Mouse (Mus musculus) activated CD4-positive, CD25-positive, alpha-beta regulatory T cell (primary cell): ENCODE results near the gene Sh2d7. TPM values are rescaled to one million over a fixed set of nuclear protein-coding genes. Genes with fewer than 3 reads are reported as not detected.

Source experiments
- polyA plus RNA-seq, 2 experiments: library from polyadenylated mRNA; unstranded; fragments of 100-300 nt; shearing (Covaris generic); gene quantifications; one replicate each; pipeline ENCODE4 v1.2.1; 2017

The Sh2d7 gene
- not detected for polyA plus RNA-seq

DNA sequence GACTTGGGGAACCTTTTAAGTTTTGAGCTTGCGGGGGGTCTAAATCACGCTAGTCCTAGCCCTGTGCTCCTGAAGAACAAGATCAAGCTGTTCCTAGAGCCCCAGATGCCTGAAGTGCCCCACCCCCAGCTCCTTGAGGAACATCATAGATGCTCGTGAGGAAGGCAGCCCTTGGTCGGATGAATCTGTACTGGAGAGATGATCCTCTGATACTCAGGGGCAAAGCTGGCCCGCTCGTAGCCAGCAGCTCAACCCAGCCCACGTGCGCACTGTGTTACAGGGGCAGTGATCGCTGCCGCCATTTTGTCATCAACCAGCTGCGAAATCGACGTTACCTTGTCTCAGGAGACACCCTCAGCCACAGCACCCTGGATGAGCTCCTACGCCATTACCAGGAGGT is at the start of gene Sh2d7:
Gene Sh2d7, plus strand, starts transcription at position 301 of the 400 bp plus-strand sequence.

DNA sequence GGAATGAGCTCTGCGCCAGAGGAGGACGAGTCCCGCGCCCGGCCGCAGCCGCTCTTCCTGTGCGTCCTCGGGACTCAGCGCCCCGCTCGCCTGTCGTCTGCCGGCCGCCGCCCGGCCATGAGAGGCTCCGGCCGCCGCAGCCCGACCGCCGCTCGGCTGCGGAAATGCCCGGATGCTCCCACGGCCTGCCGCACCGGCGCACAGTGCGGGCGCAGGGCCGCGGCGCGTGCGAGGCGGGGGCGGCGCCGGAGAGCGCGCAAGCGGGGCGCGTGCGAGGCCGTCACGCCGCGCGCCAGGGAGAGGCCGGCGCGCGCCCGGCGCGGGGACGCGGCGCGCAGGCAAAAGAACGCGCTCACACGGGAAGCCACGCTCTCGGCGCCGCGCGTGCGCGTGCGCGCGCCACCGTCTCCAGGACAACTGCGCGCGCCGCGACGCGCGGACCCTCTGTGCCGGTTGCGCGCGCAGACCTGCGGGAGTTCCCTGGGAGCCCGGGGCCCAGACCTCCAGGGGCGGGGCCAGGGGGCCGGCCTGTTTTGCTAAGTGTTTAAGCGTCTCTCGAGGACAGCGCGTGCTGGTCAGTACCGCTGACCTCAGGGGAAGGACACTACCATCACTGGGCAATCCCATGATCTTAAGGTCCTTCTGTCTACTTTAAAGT is 37.2 kb upstream of the Sh2d7 start, which contains the start of gene Dmxl2:
Gene Dmxl2, minus strand, starts transcription at position 174 of the 658 bp plus-strand sequence.

DNA sequence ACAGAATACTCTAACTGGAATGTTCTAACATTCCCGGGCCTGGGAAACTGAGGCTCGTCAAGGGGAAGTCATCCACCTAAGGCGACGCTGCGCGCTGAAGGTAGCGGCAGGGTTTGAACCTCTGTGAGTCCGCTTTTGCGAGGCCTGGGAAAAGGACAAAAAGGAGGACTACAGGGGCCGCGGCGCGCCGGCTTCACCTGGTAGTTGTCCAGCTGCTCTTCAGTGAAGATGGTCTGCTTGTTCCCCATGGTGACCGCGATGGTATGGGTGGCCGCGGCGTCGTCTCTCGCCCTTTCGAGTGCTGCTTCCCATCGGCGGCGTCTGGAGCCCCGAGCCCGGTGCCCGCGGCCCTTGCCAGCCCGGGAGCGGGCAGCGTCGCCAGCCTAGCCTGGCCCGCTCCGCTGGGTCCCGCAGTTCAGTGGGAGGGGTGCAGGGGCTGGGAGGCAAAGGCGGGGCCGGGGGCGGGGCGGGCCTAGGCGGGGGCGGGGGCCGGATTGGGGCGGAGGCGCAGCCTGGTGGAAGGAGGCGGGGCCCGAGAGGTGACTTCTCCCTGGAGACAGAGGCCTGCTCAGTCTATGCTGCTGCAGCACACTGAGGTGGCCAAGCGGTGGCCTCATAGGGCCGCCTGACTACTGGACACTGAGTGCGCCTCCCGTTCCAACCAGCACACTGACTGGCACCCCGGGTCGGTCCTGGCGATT is 21.1 kb downstream of the Sh2d7 start, which contains the start of gene Cib2:
Gene Cib2, minus strand, starts transcription at position 448 of the 701 bp plus-strand sequence.

DNA sequence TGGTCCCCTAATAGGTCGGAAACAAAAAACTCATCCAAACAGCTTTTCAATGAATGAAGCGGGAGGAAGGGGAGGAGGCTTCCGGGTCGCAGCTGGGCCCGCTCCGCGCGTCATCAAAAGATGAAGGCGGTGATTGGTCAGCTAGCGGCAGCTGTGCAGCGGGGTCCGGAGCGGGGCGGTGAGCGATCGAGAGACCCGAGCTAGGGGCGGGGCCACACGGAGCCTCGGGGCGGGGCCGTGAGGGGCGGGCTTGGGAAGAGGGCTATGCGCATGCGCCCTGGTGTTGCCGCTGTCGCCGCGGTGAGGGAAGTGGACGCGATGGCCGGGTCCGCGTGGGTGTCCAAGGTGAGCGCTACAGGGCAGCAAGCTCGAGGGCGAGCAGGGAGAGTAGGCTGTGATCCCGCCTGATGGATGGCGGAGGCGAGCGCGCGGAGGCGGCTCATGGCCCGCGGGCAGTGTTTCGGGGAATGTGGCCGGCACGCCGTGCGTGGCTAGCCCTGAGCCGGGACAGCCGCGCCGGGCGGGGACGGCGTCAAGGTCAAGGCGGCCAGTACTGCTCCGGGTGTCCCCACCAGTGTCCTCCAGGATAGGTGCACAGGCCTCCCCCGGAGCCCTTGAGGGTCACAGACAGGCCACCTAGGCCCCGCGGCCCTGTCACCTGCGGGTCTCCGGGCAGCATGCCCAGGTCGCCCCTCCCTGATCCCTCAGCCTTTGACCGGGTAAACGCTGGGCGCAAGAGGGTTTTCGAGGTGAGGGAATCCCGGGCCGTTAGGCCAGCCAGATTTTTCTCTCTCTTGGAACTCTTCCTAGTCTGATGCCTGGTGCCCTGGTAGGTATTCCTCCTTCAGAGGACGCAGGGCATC is 47.6 kb downstream of the Sh2d7 start, which contains the start of gene Idh3a:
Gene Idh3a, plus strand, starts transcription at position 136 of the 863 bp plus-strand sequence.

Other genes with a start within 250 kb of the Sh2d7 start
- under 1 TPM in 1 of 2 experiments, not detected in 1; 0.55 TPM for gene Dmxl2, start 37.4 kb upstream of the Sh2d7 start, polyA plus RNA-seq
- 1 to 10 TPM; 2.0 to 7.3 TPM for gene Cib2, start 21.2 kb downstream of the Sh2d7 start, polyA plus RNA-seq
- gene Idh3a, start 47.4 kb downstream of the Sh2d7 start, polyA plus RNA-seq = 100 to 1,000 TPM; 109 to 150 TPM
- 10 to 100 TPM; 27.1 to 88.9 TPM for gene Acsbg1, start 122.9 kb downstream of the Sh2d7 start, polyA plus RNA-seq
- 10 to 100 TPM; 23.6 to 24.0 TPM for gene Dnaja4, start 159.9 kb downstream of the Sh2d7 start, polyA plus RNA-seq
- gene Wdr61, start 195.5 kb downstream of the Sh2d7 start, polyA plus RNA-seq = 100 to 1,000 TPM in 1 of 2 experiments, 10 to 100 TPM in 1; 88.3 to 106 TPM
- not detected for gene Crabp1, start 225.8 kb downstream of the Sh2d7 start, polyA plus RNA-seq